Mouse (Mus musculus) MEL-GATA-1-ER (cell line): ENCODE measurements at regions not wholly inside any gene's neighbourhood (a gene's known extent, or its start where the extent isn't known, plus 50 kb on each side); places are given as distances from the start of the nearest gene placed in this dataset.
A peak's percentile ranks its signal among the peaks of the same experiment; 100 is the strongest.

ENCODE experiments used
- DNase-seq: peaks from one replicate; pipeline ENCODE4 v3.0.0-alpha.2; 2012; ENCODE audit warnings: low read depth; ENCODE audit errors: extremely low read depth

GRCm38 (mm10) chr6:143287322-143287721 is 120.3 kb downstream of the Etnk1 start:
- no peak for DNase-seq

GRCm38 (mm10) chr6:143288491-143289130 is 121.6 kb downstream of the Etnk1 start:
- no peak for DNase-seq

GRCm38 (mm10) chr6:143293648-143294047 is 126.6 kb downstream of the Etnk1 start:
- DNase-seq: peak; percentile 17

GRCm38 (mm10) chr6:143298391-143298790 is 131.4 kb downstream of the Etnk1 start:
- DNase-seq: no peak

- DNase-seq: no peak
Observed at GRCm38 (mm10) chr6:143301414-143301813, 134.4 kb downstream of the Etnk1 start.

- DNase-seq: no peak
Observed at GRCm38 (mm10) chr6:143307327-143307726, 140.3 kb downstream of the Etnk1 start.

- no peak for DNase-seq
Observed at GRCm38 (mm10) chr6:143315859-143316258, 148.8 kb downstream of the Etnk1 start.

- DNase-seq: no peak
Observed at GRCm38 (mm10) chr6:143320426-143320825, 153.4 kb downstream of the Etnk1 start.

- no peak for DNase-seq
Observed at GRCm38 (mm10) chr6:143324636-143325035, 157.6 kb downstream of the Etnk1 start.

- DNase-seq: peak; percentile 83
Observed at GRCm38 (mm10) chr6:143326956-143327722, 160.1 kb downstream of the Etnk1 start.

- peak; percentile 51 for DNase-seq
Observed at GRCm38 (mm10) chr6:143327788-143328187, 160.8 kb downstream of the Etnk1 start.

- DNase-seq: no peak
Observed at GRCm38 (mm10) chr6:143328202-143328601, 161.2 kb downstream of the Etnk1 start.

- DNase-seq: peak; percentile 28
Observed at GRCm38 (mm10) chr6:143329096-143329495, 162.1 kb downstream of the Etnk1 start.

GRCm38 (mm10) chr6:143333493-143333892 is 166.5 kb downstream of the Etnk1 start:
- DNase-seq: no peak

GRCm38 (mm10) chr6:143336574-143336973 is 169.6 kb downstream of the Etnk1 start:
- no peak for DNase-seq

- no peak for DNase-seq
Observed at GRCm38 (mm10) chr6:143349000-143349399, 182.0 kb downstream of the Etnk1 start.

GRCm38 (mm10) chr6:143359320-143360032 is 192.5 kb downstream of the Etnk1 start:
- DNase-seq: no peak

- DNase-seq: peak; percentile 89
Observed at GRCm38 (mm10) chr6:143361149-143361725, 194.2 kb downstream of the Etnk1 start.

GRCm38 (mm10) chr6:143361963-143362362 is 194.9 kb downstream of the Etnk1 start:
- no peak for DNase-seq

- no peak for DNase-seq
Observed at GRCm38 (mm10) chr6:143365840-143366239, 198.8 kb downstream of the Etnk1 start.

- DNase-seq: no peak
Observed at GRCm38 (mm10) chr6:143367804-143368203, 200.8 kb downstream of the Etnk1 start.

- no peak for DNase-seq
Observed at GRCm38 (mm10) chr6:143368646-143369045, 201.6 kb downstream of the Etnk1 start.
